Mouse (Mus musculus) kidney, postnatal 14 days (tissue): ENCODE measurements around the gene Akirin2.
"Not testable (repeated sequence)": the region's sequence is repeated elsewhere in the genome, so short reads cannot be mapped to it uniquely, and the experiment has no call there.

Experiments
- DNase-seq: peaks from one replicate; pipeline ENCODE4 v3.0.0; 2022; ENCODE audit warnings: mixed read lengths

The Akirin2 gene

GRCm38 (mm10) chr4:34550748-34551097, at the start of gene Akirin2:
Akirin2 (plus strand) TSS chr4:34550937.
- no peak for DNase-seq

GRCm38 (mm10) chr4:34510305-34510704, 40.4 kb upstream of the Akirin2 start:
- DNase-seq: no peak

DNA sequence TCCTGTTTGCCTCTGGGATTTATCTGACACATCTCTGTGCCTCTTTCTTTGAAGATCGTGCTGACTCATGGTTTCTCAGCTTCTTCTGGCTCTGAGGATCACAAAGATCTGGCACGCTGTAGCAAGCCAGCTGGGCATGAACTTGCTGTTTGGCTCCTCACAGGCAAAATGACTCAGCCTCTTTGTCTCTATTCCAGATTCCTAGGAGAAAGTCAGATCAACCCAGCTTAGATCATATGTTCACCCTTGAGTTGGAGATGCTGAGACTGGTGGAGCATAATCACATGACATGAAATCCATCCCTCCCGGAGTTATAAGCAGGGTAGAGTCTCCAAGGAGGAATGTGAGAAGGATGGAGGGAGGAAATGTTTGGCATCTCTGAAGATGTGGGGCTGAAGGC, 27.9 kb upstream of the Akirin2 start:
- no peak for DNase-seq

- no peak for DNase-seq
These were observed 27.2 kb upstream of the Akirin2 start for GRCm38 (mm10) chr4:34523586-34523985.

DNA sequence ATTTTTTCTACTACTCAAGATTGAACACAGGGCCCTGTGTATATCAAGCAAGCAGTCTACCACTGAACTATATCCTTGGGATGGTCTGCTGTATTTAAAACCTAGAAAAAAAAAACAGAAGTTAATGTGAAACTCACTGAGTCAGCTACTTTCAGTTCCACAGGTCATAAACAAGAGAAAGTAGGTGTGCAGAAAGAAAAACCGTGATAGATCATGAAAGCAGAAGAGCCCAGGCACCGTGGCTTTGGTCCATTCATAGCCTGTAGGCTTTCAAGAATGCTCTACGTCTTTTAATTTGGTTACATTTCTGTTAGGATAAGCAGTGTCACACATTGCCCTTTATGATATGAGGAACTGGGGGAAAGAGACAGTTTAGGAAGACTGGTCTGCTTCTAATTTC, 24.0 kb upstream of the Akirin2 start:
- no peak for DNase-seq

DNA sequence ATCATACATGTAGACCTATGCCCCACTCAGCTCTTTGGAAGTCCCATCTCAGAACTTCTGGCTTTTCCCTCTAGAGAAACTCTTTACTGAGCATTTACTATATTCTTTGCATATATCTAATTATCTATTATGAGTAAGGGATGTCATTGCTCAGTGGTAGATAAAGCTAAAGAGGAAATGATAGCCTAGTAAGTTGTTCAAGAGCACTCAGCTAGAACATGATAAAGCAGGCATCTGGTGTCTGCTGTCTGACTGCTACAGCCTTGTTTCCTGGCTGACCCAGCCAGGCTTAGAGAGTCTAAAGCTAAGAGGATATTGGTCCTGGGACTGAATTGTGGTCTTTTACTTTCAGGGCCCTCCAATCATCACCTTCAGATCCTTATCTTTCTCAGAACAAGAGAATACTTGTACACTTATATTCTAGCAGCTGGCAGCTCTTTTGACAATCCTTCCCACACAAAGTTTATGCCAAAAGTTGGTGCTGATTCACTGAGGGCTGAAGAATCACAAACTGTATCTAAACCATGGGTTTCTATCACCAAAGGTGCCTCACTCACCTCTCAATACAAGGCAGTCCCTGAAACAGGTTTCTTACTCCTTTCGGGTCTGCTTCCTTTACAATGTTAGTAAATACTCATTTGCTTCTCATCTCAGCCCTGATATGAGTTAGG, 22.2 kb upstream of the Akirin2 start:
- no peak for DNase-seq

- DNase-seq: no peak
These were observed 21.4 kb upstream of the Akirin2 start for GRCm38 (mm10) chr4:34529379-34529778.

GRCm38 (mm10) chr4:34529941-34530340, 20.8 kb upstream of the Akirin2 start:
- DNase-seq: no peak

DNA sequence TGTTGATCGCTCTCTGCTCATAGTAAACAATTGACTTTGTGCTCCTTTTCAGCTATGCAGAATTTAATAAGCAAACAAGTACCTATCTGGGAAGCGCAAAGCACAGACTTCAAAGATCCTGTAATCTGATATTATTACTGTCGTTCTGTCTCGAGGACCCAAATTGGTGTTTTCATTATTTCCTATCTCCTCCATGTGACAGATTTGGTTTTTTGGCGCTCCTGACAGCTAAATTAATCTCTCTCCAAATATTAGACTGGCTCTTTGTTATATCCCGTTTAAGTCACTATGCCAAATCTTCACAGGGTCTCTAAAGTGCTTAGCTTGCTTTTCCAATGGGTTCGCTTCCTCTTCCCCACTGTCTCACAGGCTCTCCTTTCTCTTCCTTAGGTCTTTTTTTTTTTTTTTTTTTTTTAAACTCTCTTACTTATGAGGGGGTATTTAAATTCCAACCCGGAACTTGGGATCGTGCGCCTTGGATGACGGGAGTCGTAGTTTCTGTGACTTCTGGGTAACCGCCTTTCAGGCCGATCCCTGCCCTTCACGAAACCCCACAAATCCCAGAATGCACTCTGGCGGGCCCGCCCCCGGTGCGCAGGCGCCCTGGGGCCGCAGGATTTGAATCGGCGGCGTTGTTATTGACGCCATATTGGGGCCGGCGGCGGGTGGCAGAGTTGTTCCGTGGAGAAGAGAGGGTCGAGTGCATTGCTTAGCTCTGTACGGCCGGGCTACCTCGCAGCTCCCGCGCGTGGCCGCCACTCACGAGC, 573 bp upstream of the Akirin2 start:
- peak; percentile 98 for DNase-seq

- DNase-seq: peak; percentile 83
These were observed 517 bp downstream of the Akirin2 start for GRCm38 (mm10) chr4:34551098-34551809.

GRCm38 (mm10) chr4:34551966-34552365, 1.2 kb downstream of the Akirin2 start:
- no peak for DNase-seq

DNA sequence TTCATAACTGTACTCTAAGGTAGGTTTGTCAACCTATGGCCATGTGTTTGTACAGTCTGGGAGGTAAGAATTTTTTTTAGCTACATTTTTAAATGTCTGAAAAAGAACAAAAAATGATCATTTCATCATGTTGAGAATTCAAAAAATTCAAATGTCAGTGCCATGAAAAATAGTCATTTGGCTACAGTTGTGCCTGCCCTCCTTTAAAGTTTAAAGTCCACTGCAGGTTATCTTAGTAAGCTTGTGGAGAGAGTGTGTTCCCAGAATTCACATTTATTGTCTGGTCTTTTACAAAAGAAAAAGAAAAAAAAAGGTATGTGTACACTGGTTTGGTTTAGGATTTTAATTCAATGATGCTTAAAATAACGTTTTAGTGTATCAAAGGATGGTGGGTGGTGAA, 3.9 kb downstream of the Akirin2 start:
- DNase-seq: no peak

DNA sequence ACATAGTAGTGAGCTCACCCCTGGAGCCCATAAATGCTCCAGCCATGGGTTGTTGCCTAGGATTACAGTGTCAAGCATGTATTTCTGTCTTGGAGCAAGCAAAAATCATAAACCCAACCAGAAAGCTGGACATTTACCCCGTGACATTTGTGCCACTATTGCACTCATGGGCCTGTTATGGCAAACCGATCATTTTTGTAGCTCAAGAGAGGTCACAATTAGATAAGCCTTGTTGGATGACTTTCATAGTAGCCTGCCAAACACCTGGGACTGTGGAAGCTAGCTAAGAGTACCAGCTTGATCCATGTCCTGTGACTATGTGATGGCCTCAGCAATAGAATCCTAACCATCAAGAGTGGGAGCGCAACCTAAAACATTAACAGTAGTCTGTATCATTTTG, 4.9 kb downstream of the Akirin2 start:
- no peak for DNase-seq

DNA sequence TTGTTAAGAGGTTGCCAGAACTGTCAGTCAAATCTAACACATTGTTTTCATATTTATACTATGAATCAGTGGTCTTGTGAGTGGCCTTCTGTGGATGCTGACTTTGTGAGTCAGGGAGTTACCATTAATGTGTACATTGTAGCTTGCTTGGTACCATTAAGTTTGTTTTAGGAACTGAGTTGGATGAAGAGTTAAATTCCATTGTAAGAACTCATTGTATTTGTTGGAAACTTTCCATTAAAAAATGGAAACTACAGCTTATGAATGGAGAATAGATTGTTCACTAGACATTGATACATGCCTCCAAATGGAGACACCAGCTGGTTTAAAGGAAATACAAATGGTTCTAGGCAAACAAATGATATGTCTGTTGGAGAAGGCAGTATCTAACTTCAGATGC, 5.4 kb downstream of the Akirin2 start:
- no peak for DNase-seq

- peak; percentile 47 for DNase-seq
These were observed 10.2 kb downstream of the Akirin2 start for GRCm38 (mm10) chr4:34560971-34561370.

DNA sequence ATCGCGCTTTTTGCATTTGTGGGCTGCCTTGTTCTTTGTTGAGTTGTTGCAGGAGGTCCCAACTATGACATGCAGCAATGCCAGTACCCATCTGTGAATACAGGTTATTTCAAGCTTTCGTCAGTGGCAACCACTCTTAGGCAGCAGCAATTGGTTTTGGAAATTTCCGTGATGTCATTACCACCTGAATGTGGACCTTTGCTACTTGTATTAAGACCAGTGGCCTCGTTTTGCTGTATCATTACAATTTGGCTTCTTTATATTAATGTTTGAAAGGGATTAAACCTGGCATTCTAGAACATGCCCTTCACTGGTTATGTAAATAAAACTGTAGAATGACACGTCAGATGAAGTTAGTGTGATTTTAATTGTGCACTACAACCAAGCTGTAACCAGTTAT, 15.5 kb downstream of the Akirin2 start:
- no peak for DNase-seq

- no peak for DNase-seq
These were observed 22.1 kb downstream of the Akirin2 start for GRCm38 (mm10) chr4:34572876-34573275.

DNA sequence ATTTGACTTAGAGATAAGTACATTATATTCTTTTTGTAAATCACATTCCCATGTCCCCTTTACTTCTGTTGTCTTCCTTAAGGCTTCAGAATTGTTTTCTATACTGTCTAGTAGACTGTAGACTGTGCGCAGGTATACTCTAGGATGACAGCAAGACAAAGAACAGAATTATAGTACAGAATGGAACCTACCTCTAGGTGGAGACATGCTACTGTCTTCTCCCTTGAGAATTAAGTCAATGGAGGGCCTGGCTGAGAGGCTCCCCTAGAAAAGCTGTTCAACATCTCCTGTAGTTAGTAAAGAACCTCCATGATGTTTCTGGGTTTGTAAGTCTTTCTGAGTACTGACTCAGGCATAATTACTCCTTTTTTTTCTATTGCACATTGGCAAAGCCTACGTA, 26.3 kb downstream of the Akirin2 start:
- DNase-seq: no peak

- no peak for DNase-seq
These were observed 28.5 kb downstream of the Akirin2 start for GRCm38 (mm10) chr4:34579215-34579614.

GRCm38 (mm10) chr4:34581489-34581888, 30.8 kb downstream of the Akirin2 start:
- DNase-seq: not testable (repeated sequence)

GRCm38 (mm10) chr4:34581990-34582389, 31.3 kb downstream of the Akirin2 start:
- DNase-seq: no peak

GRCm38 (mm10) chr4:34582476-34582875, 31.7 kb downstream of the Akirin2 start:
- no peak for DNase-seq

DNA sequence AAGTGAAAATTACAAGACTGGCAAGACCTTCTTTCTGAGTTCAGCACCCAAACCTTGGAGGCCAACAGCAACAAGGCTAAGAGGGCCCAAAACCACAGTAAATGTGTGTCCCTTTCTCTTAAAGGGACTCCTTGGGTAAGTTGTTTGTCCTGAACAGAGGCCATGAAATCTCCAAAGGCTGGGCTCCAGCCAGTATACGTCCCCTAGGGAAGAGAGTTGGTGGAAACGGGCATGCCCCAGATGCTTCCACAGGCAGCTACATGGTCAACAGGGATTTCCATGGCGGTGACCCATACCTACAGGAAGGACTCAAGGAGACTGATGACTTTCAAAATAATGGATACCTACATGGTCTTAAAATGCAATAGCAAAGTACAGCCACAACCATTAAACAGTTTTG, 32.7 kb downstream of the Akirin2 start:
- DNase-seq: no peak
